Mouse (Mus musculus) Patski (cell line): ENCODE measurements around the gene Stx12. TPM values are rescaled to one million over a fixed set of nuclear protein-coding genes. Genes with fewer than 3 reads are reported as not detected.

ENCODE experiments used
- ATAC-seq: fragments of 100-300 bp; one replicate; pipeline ENCODE4 v1.8.0; 2021
- CTCF ChIA-PET: fragments of 350-600 bp; sonication (Branson Sonifier 250); formaldehyde crosslinking; loops from one replicate; lab custom pipeline; 2022; ENCODE audit warnings: inconsistent platforms; lab: Charles Lee
- POLR2A ChIA-PET: fragments of 350-600 bp; sonication (Branson Sonifier 250); formaldehyde crosslinking; loops from one replicate; lab custom pipeline; 2022; ENCODE audit warnings: antibody characterized with exemption, inconsistent platforms; lab: Charles Lee
- DNase-seq: peaks from one replicate; pipeline ENCODE4 v3.0.0-alpha.2; 2011; ENCODE audit warnings: low read depth, low spot score
- H3K27me3 ChIP-seq: fragments of 371-371 bp; one replicate; pipeline ENCODE4 v1.5.1; 2021
- CTCF ChIP-seq: fragments of 100-300 bp; IDR thresholded peaks from one replicate; pipeline ENCODE4 v1.5.1; 2021
- in situ Hi-C: fragments of 300-500 bp; cut with MboI; formaldehyde crosslinking; loops from 3 replicates; pipeline ENCODE4 v1.11.1; 2018; ENCODE audit warnings: low pct_unique_long_range_greater_than_20kb, mixed read lengths
- polyA plus RNA-seq: library from polyadenylated mRNA; unstranded; gene quantifications from one replicate; pipeline ENCODE4 v1.2.3, GENCODE M21; 2021

Stx12 gene
- polyA plus RNA-seq, 1 experiment from 2014 or later: 48.6 TPM

DNA sequence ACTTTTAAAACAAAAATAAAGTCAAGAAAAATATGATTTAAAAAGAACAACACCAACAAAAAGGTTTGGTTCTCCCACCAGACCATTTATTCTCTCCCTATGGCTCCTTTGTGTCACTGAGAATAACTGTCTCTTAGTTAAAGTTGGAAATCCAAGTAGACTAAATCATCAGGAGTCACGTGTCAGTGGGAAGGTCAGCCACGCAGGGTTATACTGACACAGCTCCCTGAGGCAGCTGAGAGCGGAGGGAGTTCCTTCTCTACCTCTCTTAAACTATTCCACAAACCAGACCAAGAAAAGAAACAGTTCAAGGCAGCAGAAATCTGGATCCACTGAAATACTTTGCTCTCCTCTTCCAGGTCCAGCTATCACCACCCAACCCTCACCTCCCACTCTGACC is 13.2 kb downstream of the Stx12 start:
- in situ Hi-C loops: no loop called here
- CTCF ChIA-PET: interaction anchor here (0.7 kb wide), 1 partner anchor 9 kb away, joined by 3 read pairs; no protein-coding TSS in a partner anchor
- no peaks in the 10 kb centered on the region for H3K27me3 ChIP-seq
- POLR2A ChIA-PET: interaction anchor here (0.5 kb wide), 1 partner anchor 135 kb away, joined by 5 read pairs; no protein-coding TSS in a partner anchor
- TF ChIP-seq CTCF: no peak
- ATAC-seq (no peak), DNase-seq (no peak)

DNA sequence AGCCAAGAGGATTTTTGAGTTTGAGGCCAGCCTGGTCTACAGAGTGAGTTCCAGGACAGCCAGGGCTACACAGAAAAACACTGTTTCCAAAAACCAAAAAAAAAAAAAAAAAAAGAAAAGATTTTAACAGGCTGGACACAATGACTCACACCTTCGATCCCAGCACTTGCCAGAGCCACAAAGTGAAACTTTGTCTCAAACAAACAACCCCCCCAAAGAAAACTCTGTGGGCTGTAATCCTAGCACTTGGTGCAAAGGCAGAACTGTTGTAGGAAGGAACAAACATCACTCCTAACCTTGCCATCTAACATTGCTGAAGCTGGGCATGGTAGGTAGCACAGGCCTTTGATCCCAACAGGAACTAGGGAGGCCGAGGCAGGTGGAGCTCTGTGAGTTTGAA is 19.5 kb downstream of the Stx12 start:
- no peaks in the 10 kb centered on the region for H3K27me3 ChIP-seq
- TF ChIP-seq CTCF: no peak
- CTCF ChIA-PET: interaction anchor here (1.3 kb wide), 1 partner anchor 17 kb away, joined by 3 read pairs; no protein-coding TSS in a partner anchor
- ATAC-seq (no peak), DNase-seq (no peak)
- in situ Hi-C loops: no loop called here
- POLR2A ChIA-PET: no interaction called here

DNA sequence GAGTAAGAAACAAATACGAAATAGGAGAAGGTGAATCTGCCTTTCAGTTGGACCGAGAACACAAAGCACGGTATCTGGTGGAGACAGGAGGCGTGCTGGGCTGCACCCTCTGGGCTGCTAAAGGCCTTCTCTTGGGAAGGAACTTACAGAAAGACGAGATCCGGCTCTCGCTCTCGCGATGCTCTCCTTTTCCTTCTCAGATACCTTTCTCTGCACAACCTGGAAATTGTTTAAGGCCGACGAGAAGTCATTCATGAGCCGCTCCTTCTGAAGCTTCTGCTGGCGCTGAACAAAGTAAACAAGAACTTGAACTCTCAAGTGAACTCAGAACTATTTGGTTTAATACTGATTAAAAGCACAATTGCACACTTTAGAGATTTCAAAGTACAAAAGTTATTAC is 21.3 kb downstream of the Stx12 start:
- in situ Hi-C loops: no loop called here
- DNase-seq (no peak), ATAC-seq (no peak)
- no peak for TF ChIP-seq CTCF
- POLR2A ChIA-PET: no interaction called here
- no peaks in the 10 kb centered on the region for H3K27me3 ChIP-seq
- CTCF ChIA-PET: interaction anchor here (0.9 to 1.3 kb wide), 3 partner anchors 10 to 26 kb away, joined by 3 read pairs; no protein-coding TSS in a partner anchor

DNA sequence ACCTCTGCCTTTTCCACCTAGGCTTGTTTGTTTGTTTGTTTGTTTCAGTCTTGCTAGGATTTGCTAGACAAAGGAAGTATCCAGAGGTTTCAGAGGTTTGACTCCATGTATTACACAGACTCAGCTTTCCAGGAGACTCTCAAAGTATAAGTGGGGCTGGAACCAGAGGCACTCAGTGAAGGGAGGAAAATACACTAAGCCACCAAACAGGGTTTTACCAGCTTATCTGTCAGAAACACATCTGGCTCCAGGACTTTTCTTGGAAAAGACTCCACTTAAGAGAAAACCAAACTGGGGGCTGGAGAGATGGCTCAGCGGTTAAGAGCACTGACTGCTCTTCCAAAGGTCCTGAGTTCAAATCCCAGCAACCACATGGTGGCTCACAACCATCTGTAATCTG is 23.4 kb downstream of the Stx12 start:
- POLR2A ChIA-PET: no interaction called here
- ATAC-seq: no peak
- no peak for TF ChIP-seq CTCF
- CTCF ChIA-PET: no interaction called here
- in situ Hi-C loops: no loop called here
- H3K27me3 ChIP-seq: no peaks in the 10 kb centered on the region
- DNase-seq: no peak

DNA sequence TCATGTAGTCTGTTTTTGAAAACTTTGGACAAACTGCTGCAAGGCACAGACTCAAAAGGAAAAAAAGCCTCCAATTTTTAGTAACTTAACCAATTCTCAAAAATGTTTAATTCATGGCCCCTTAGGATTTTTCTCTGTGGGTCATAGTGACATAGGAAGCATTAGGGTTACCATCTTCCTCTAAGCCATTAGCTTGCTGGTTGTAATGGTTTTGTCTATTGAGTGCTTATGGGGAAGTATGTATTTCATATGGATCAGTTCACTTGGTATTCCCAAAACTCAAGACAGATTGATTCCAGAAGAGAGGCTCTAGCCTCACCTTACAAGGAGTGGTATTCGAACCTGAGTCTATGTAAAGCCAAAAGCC is 40.6 kb downstream of the Stx12 start:
- ATAC-seq (no peak), DNase-seq (no peak)
- no peak for TF ChIP-seq CTCF
- no peaks in the 10 kb centered on the region for H3K27me3 ChIP-seq
- ChIA-PET CTCF (interaction anchor here (1.2 kb wide), 1 partner anchor 16 kb away, joined by 3 read pairs; no protein-coding TSS in a partner anchor), POLR2A (no interaction called here)
- in situ Hi-C loops: no loop called here

DNA sequence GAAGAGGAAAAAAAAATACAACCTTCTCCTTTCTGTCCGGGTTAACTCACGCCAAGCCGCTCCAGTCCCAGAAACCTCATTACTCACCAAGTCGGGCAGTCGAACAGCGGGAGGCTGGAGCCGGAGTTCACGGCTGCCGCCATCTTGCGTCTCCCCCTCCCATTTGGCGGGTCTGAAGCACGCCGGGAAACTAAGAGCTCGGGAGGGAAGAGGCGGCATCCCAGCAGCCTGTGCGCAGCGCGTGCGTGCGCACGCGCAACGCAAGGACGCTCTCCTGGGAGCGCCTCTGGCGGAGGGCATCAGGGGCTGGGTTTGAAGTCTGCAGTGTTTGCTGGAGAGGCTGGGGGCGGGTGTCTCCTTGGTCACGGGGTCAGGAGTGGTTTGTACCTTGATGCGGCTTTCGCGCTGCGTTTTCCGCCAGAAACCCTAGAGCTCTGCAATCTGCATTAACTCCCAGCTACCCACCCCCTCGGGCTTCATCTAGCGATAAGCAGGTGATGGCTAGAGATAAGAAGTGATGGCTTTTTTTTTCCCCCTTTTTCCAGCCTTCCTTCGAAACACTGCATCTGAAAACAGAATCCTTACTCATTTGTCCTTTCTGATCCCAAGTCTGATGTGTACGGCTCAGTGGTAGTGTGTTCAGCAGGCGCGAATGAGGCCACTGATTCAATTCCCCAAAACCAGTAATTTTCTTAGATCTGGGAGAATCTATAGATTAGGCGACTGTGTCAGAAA is 41.2 kb downstream of the Stx12 start, which contains the start of gene Ppp1r8:
TSS of gene Ppp1r8 (minus strand) at position 200 of the 735 bp plus-strand sequence.
- peak; percentile 87 for ATAC-seq
- TF ChIP-seq CTCF: peak; percentile 59
- peak; percentile 71 for DNase-seq
- CTCF ChIA-PET: interaction anchor here (1.1 to 1.2 kb wide), 2 partner anchors 17 to 92 kb away, joined by 3 read pairs; no protein-coding TSS in a partner anchor
- no peaks in the 10 kb centered on the region for H3K27me3 ChIP-seq
- in situ Hi-C loops: no loop called here
- POLR2A ChIA-PET: interaction anchor here (0.6 kb wide), 3 partner anchors 12 to 246 kb away, joined by 3 to 4 read pairs (median 4); no protein-coding TSS in a partner anchor

DNA sequence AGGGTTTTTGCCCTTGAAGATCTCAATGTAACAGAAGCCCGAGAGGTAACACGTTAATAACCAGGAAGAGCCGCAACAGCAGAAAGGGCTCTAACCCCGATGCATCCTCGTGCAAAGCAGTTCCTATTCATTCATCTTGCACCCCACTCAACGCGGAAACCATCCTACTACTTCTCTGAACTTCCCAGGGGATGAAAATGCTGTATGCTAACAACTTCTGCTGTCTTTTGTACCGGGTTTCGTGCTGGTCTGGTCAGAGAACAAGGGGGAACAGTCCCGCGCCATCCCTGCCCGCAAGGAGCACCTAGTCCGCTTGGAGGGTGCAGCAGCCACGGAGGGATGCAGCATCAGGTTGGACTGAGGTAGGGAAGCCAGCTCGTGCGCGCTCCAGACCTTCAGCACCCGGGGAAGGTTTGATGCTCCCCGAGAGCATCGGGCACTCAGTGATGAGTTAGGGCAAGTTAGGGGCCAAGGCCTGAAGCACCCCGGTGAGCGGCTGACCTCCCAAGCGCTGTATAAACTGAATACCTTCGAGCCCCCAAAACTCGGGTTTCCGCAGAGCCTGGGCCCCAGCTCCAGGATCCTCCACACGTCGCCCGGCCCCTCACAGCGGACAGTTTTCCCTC is 41.9 kb downstream of the Stx12 start:
- no peak for TF ChIP-seq CTCF
- CTCF ChIA-PET: interaction anchor here (1.1 to 1.2 kb wide), 2 partner anchors 17 to 93 kb away, joined by 3 read pairs; no protein-coding TSS in a partner anchor
- ATAC-seq: peak; percentile 31
- H3K27me3 ChIP-seq: no peaks in the 10 kb centered on the region
- POLR2A ChIA-PET: interaction anchor here (0.6 kb wide), 1 partner anchor 246 kb away, joined by 4 read pairs; no protein-coding TSS in a partner anchor
- no peak for DNase-seq
- in situ Hi-C loops: no loop called here

DNA sequence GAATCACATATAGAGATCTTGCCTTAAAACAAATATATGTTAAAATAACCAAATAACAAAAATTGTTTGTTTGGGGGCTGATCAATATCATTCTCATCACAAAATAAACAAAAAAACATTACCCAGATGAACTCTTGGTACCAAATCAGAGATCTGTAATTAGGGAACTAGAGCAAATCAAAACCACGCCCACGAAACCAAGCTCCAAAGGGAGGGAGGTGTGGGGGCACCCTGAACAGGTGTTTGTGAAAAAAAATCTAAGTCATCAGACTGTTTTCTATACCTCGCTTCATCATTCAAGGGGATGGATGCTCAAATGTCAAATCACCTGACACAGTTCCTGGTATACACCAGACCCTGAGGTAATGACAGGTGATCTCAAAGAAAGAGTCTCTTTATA is 42.8 kb downstream of the Stx12 start:
- no peaks in the 10 kb centered on the region for H3K27me3 ChIP-seq

DNA sequence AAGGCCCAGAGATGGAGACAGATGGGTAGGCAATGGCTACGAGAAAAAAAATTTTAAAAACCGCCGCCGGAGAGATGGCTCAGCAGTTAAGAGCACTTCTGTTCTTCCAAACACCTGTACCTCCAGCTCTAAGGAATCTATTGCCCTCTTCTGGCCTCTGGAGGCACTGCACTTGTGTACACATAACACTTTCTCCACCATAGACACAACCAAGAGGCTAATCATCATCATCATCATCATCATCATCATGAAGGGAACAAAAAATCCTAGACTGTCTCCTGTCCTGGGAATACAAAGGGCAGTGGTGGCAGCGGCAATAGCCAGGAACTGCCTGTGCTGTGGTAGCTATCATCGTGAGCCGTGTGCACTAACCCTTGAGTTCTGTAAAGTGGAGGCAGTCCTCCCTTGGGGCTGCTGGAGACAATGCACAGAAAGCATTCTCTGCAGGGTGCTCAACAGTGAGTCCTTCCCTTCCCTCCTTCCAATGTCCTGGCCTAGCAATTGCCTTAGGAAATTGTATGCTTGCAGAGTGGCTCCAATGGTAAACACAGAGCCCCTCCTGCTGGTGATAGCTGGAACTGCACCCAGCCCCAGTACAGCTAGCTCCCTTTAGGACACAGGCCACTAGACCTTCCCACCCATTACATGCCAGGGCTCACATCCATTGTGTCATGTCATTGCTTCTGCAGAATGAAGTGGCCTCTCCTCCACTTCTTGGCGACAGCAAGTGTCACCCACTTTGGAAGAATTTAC is 60.5 kb downstream of the Stx12 start:
- ChIA-PET POLR2A (interaction anchor here (0.6 to 1.2 kb wide), 3 partner anchors 17 to 201 kb away, joined by 3 to 5 read pairs (median 3); no protein-coding TSS in a partner anchor), CTCF (interaction anchor here (0.9 to 2.8 kb wide), 12 partner anchors 12 to 107 kb away, joined by 3 to 33 read pairs (median 4); partner anchors contain the start of gene Smpdl3b)
- TF ChIP-seq CTCF: peak; percentile 79
- DNase-seq: no peak
- no peaks in the 10 kb centered on the region for H3K27me3 ChIP-seq
- no peak for ATAC-seq
- in situ Hi-C loops: loop anchor here (5.0 to 10.0 kb wide), 2 partner anchors 46 to 99 kb away; no protein-coding TSS in a partner anchor

More for the DNA sequence above, 42.8 kb downstream of the Stx12 start:
- no peak for TF ChIP-seq CTCF
- in situ Hi-C loops: no loop called here
- POLR2A ChIA-PET: no interaction called here
- ATAC-seq (no peak), DNase-seq (no peak)
- CTCF ChIA-PET: interaction anchor here (1.1 kb wide), 1 partner anchor 64 kb away, joined by 3 read pairs; no protein-coding TSS in a partner anchor

DNA sequence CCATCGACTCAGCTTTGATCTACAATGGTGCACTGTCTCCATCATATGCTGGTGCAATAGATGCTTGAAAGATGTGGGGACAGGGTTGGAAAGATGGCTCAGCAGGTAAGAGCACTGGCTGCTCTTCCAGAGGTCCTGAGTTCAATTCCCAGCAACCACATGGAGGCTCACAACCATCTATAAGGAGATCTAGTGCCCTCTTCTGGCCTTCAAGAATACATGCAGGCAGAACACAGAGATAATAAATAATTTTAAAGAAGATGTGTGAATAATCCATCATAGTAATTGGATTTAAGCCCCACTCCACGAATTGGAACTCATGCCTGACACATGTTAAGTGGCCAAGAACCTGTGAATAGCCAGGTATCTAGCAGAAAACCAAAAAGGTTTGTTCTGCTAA is 65.9 kb downstream of the Stx12 start:
- no peaks in the 10 kb centered on the region for H3K27me3 ChIP-seq
- POLR2A ChIA-PET: no interaction called here
- DNase-seq: no peak
- CTCF ChIA-PET: no interaction called here
- ATAC-seq: no peak
- TF ChIP-seq CTCF: peak; percentile 26
- in situ Hi-C loops: no loop called here
